Mouse (Mus musculus): ENCODE measurements at regions not wholly inside any gene's neighbourhood (a gene's known extent, or its start where the extent isn't known, plus 50 kb on each side); places are given as distances from the start of the nearest gene placed in this dataset.

GRCm38 (mm10) chr8:90192856-90193255, 155.3 kb downstream of the Tox3 start:
- DNase-seq (ENCODE audit: low read depth, low spot score): no peak

DNA sequence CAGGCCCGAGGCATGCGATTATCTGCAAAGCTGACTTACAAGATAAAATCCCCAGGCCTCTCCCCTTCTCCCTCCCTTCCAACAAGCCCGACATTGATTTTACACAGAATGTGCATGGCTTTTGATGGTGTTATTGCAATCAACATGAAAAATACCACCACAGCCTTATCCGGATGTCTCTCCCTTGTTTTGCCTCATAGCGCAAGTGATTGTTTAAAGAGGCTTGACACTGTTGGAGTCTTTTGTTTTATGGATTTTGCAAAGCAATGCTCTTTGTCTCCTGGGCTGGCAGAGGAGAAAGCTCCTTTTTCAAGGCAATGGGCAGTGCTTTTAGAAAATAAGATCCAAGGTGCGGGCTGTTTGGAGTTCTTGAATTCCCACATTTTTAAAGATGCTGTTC, 165.3 kb downstream of the Tox3 start:
- no peak for DNase-seq (ENCODE audit: low read depth, low spot score)

GRCm38 (mm10) chr8:90176771-90177170, 171.4 kb downstream of the Tox3 start:
- no peak for DNase-seq (ENCODE audit: low read depth, low spot score)

DNA sequence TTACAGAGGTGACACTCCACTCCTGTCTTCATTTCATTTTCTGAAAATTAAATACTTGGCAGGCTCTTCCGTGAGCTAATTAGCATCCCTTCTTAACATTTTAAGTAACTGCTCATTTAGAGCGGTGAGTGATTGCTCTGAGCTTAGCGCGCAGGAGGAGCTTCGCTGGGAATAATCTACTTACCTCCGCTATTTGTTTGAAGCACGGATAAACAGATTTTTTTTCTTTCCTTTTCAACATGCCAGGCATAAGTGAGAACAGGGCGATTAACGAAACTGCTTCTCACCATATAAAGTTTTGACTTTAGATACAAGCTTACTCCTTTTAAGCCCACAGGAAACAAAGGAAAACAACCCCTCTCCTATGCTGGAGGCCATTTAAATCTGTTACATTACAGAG, 171.8 kb downstream of the Tox3 start:
- no peak for DNase-seq (ENCODE audit: low read depth, low spot score)

DNA sequence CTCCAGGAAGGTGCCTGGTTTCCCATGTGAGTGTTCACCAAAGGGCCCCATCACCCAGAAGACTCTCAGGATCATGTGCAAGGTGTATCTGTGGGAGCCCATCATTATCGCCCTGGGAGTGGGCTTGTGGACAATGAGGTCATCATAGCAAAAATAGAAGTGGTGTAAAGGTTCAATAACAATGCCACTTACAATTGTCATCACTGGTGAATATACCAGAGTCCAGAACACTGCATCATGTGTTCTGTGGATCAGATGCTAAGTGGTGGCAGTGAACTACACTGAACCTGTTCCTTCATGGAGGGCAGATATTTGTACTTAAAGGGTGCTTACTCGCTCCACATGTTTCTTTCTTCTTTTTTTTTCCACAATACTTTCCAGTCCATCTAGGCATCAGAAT, 181.5 kb downstream of the Tox3 start:
- DNase-seq (ENCODE audit: low read depth, low spot score): no peak

- no peak for DNase-seq (ENCODE audit: low read depth, low spot score)
Measured at GRCm38 (mm10) chr8:90151477-90151876, 196.7 kb downstream of the Tox3 start.

DNA sequence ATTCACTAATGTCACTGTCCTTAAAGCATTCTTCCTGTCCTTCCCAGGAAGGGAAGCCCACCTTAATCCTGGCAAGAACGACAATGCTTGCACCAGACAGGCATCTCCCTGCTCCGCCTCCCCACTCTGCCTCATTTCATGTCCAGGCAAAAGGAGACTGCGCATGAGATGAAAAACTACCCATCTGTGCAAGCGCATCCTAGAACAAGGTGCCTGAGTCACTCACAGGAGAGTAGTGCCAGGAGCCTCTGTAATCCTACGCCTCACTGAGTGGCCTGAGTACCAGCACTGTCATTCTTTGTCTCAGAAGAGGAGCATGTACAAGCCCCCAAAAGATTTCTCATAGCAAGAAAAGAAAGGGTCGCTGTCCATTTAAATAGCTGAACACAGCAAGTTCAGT, 198.2 kb downstream of the Tox3 start:
- no peak for DNase-seq (ENCODE audit: low read depth, low spot score)

DNA sequence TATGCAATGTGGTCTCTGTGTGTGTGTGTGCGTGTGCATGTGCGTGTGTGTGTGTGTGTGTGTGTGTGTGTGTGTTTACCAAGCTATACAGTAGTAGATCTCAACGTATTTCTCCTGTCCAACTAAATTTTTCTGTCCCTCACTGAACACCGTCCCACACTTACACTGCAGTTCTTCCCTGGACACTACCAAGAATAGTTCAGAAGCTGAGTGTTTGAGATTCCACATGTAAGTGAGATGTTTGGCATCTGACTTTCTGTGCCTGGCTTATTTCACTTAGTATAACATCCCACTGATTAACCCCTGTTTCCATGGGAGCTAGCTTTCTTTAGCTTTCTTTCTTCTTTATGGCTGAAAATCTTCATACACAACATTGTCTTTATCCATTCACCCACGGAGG, 213.5 kb downstream of the Tox3 start:
- DNase-seq (ENCODE audit: low read depth, low spot score): no peak

DNA sequence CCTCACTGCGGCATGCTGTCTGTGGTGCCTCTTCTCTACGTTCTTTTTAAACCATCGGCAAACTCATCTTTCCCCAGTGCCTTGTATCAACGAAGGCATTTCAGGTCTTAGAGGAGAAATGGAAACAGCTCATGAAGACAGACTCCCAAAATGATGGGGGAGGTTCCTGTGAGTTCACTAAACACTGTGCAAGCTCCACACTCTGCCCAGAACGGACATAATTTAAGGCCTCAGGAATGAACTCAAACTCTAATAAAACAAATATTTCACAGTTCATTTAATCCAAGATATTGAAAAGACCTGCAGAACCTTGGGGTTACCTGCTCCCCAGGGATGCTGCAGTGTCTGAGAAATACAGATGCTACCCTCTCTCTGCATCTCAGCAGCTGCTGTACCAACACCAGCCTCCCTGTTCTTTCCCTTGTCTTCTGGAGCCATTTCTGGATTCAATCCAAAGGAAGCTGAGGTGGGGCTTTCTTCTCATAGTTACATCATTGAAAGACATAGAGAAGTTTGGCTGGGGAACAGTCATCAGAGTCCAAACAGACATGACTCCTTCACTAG, 217.4 kb downstream of the Tox3 start:
- no peak for DNase-seq (ENCODE audit: low read depth, low spot score)

GRCm38 (mm10) chr8:90125426-90125825, 222.7 kb downstream of the Tox3 start:
- DNase-seq (ENCODE audit: low read depth, low spot score): no peak

- no peak for DNase-seq (ENCODE audit: low read depth, low spot score)
Measured at GRCm38 (mm10) chr8:90123101-90123500, 225.0 kb downstream of the Tox3 start.

- no peak for DNase-seq (ENCODE audit: low read depth, low spot score)
Measured at GRCm38 (mm10) chr8:90121935-90122334, 226.2 kb downstream of the Tox3 start.

DNA sequence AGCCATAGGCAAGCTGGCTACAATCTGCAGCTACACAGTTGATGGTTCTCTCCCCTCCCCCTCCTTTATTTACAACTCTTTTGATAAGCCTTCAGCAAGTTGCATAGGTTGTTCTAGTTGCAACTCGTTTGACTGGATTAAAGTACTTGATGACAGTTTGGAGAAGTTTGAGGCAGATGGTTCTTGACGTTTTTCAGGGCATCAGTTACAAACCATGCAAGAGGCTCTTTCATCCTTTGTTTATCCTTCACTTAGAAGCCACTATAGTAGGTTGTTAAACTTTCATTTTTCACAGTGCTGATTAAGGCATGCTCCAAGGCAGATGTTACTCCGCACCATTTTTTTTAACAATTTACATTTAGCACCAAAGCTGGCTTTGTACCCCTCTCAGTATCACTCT, 227.1 kb downstream of the Tox3 start:
- no peak for DNase-seq (ENCODE audit: low read depth, low spot score)

GRCm38 (mm10) chr8:90115436-90115835, 232.7 kb downstream of the Tox3 start:
- no peak for DNase-seq (ENCODE audit: low read depth, low spot score)

DNA sequence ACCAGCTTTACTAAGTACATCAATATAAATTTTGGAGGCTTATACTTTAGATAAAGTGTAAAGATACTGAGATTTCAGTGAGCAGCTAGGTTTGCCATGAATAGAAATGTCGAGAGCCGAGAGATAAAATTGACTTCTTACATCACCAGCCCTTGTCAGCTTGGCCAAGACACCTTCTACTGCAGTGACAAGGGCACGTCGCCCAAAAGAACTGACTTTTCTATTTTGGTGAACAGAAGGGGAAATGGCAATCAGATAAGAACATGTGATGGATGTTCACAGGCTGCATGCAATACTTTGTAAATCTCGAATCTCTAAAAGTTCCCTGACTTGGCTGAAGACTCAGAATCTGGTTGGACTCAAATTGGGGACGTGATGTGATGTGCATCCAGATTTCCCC, 247.6 kb downstream of the Tox3 start:
- no peak for DNase-seq (ENCODE audit: low read depth, low spot score)

- no peak for DNase-seq (ENCODE audit: low read depth, low spot score)
Measured at GRCm38 (mm10) chr8:90082630-90083029, 265.5 kb downstream of the Tox3 start.

GRCm38 (mm10) chr8:90076381-90076780, 271.8 kb downstream of the Tox3 start:
- DNase-seq (ENCODE audit: low read depth, low spot score): no peak

GRCm38 (mm10) chr8:90075796-90076195, 272.3 kb downstream of the Tox3 start:
- DNase-seq (ENCODE audit: low read depth, low spot score): no peak

GRCm38 (mm10) chr8:90070006-90070405, 278.1 kb downstream of the Tox3 start:
- no peak for DNase-seq (ENCODE audit: low read depth, low spot score)

DNA sequence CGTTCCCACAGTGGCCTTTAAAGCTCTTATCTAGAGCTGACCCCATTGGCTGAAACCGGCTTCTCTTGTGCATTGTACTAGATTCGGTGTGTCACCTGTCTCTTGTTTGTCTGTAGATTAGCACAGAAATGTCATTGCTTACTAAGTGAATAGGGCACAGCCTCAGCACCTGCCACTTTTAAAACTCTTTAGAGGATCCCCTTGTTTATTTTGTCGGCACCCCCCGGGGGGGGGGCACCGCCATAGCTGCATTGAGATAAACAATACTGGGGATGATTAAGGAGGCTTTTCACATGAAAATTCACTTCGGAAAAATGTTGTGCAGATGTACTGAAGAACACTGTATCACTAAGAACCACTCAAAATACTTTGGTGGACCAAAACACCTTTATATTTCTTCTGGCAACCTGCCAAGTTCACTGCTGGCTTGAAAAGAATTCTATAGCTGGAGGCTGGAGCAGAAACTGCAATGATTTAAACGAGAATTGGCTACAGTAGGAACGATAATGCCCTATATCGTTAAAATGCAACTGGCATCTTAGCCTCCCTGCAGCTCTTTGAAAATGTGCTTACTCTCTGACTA, 278.6 kb downstream of the Tox3 start:
- no peak for DNase-seq (ENCODE audit: low read depth, low spot score)

DNA sequence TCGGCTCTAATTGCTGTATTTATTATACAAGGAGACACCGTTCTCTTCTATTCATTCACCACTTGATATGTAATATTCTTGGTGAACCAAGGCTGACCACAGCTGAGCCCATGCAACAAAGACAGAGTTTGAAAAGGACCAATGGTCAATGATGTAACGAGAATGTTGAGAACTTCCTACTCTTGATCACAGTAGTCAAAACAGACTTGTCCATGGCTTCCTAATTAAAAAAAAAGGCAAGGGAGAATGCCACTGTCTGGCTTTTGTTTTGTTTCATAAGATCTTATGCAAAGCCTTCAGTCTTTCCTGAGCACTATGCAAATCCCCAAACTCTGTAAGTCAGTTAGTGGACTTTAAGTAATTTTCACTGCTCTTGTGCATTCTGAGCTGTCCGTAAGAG, 279.7 kb downstream of the Tox3 start:
- DNase-seq (ENCODE audit: low read depth, low spot score): no peak

GRCm38 (mm10) chr8:90064381-90064780, 283.8 kb downstream of the Tox3 start:
- DNase-seq (ENCODE audit: low read depth, low spot score): no peak

- DNase-seq (ENCODE audit: low read depth, low spot score): no peak
Measured at GRCm38 (mm10) chr8:90063291-90063690, 284.9 kb downstream of the Tox3 start.

- DNase-seq (ENCODE audit: low read depth, low spot score): no peak
Measured at GRCm38 (mm10) chr8:90058631-90059166, 289.4 kb downstream of the Tox3 start.

All from CD4-positive helper T cell, adult 2 months (primary cell).